Mouse (Mus musculus) leukemia stem cell, adult 10-12 weeks (primary cell): Measurements from ENCODE around the gene Atg4d. TPM values are rescaled to one million over a fixed set of nuclear protein-coding genes. Genes with fewer than 3 reads are reported as not detected.

Source experiments
- polyA plus RNA-seq: library from polyadenylated mRNA; stranded (reverse); fragments of >175 nt; gene quantifications from 2 replicates; pipeline ENCODE4 v1.2.3, GENCODE M21; 2012; ENCODE audit warnings: low replicate concordance

The Atg4d gene
- 101 and 110 TPM in 2 replicates for polyA plus RNA-seq

DNA sequence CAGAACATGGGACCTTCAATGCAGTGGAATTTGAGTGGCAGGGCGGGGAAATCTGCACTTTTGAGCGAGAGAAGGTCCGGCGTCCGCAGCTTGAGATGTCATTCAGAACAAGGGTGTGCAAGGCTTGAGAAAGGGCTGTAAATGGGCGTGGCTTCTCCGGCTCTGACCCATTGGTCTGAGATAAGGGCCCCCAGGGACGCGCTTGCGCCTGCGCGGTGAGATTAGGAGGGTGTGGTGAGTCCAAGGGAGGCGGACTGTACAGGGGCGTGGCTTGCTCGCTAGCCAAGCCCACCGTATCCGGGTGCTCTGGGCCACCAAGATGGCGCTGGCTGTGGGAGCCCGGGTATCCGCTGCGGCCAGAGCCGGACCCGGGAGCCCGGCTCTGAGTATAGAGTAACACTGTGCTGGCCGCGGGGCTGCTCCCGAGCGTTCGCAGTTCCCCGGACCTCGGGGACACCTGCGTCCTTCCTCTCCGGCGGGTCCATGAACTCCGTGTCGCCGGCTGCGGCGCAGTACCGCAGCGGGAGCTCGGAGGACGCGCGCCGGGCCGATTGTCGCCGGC lies at the start of gene Atg4d:
TSS of gene Atg4d (plus strand) at position 294 of the 562 bp plus-strand sequence.

DNA sequence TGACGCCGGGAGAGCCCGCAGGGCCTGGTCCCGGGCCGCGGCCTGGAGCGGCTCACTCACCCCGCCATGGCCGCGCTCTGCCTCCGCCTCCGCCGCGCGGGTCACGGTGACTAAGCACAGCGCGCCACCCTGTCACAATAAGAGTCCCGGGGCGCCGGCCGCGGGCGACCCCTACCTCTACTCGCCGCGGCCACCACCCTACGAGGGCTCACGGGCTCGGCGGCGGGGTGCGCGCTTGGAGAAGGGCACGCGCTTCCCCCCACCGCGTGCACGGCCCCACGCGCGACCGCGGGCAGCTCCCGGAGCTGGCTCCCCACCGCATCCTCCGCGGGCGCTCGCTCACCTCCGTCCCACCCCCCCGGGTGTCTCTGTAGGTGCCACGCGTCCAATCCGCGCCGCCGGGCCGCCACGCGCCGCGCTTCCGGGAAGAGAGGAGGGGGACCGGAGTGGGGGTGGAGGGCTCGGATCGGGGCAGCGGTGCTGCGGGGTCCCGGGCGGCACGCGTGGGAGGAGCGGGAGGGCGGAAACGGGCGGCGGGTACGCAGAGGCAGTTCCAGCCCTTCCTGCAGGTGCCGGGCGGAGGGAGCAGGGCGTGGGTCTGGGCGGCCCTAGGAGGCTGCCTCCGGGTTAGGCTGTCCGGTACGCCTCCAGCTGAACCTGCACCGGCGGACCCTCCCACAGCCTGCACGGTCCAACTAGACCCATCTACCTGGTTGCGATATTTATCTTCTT lies 26.2 kb upstream of the Atg4d start, which contains the start of gene Keap1:
TSS of gene Keap1 (minus strand) at position 629 of the 732 bp plus-strand sequence.

DNA sequence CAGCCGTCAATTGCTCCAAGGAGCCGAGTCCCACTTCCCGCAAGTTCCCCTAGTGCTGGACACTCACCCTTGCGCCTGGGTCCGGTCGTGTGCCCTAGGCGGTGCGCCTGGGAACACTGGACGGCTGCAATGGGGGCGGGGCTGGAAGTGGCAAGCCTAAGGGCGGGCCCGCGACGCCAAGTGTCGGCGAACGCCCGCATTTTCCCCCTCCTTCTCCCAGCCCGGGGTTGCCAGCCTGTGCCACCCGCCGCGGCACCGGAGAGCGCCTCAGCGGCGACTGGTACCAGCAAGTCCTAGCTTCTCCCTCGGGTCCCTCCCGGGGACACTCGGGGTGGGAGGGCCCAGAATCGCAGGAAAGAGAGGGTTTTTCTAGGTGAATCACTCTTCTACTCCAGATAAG lies 16.8 kb upstream of the Atg4d start, which contains the start of gene S1pr5:
TSS of gene S1pr5 (minus strand) at position 118 of the 400 bp plus-strand sequence.

DNA sequence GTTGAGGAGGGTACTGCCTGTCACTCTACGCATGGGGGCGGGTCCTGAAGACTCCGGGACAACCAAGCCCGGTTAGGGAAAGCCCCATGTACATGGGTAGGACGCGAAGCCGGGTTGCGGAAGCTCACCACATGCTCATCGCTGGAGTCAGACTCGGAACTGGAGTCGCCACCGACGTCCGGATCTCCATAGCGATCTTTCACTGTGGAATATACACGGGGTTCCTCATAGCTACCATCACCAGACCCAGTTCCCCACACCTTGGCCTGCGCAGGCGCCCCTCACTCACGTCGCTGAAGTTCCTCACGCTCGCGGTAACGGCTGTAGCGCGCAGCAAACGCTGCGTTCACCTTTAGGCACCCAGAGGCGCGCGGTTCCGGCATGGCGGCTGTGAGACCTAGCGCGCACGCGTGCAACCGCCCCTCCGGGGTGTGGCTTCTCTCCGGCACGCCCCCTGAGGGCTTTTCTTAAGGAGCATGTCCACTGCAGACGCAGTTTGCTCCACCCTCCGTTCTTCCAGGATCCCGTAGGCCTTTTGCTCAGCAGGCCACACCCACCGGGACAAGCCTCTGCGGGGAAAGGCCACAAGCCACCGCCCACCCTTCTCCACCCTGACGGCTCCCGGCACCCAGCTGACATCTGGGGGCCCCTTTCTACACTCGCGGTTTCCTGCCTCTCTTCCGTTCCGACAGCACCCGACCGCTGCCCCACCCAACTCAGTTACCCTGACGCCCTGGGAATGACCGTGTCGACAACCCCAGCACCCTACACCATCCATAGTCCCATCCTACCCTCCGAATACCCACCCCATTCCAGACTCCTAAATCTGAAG lies 22.7 kb downstream of the Atg4d start, which contains the start of gene Kri1:
TSS of gene Kri1 (minus strand) at position 399 of the 832 bp plus-strand sequence.

GRCm38 (mm10) chr9:21291022-21291787 lies 26.1 kb downstream of the Atg4d start, which contains the start of gene Cdkn2d:
Gene Cdkn2d (minus strand): TSS chr9:21291407.

DNA sequence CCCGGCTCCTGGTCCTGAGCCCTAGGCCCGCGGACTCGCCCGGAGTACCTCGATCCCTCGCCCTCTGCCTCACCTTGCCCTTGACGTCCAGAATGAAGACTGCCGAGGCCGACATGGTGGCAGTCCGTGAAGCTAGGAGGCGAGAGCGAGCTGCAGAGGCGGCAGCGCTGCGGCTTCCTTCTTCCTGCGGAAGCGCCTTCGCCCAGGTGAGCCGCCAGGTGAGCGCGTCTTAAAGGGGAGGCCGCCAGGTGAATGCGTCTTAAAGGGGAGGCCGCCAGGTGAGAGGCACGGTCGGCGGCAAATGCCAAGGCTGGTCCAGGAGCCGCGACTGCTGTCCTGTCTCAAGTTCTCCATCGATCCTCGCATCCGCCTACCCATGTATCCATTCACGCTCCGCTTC lies 47.0 kb downstream of the Atg4d start, which contains the start of gene Ap1m2:
TSS of gene Ap1m2 (minus strand) at position 204 of the 400 bp plus-strand sequence.

DNA sequence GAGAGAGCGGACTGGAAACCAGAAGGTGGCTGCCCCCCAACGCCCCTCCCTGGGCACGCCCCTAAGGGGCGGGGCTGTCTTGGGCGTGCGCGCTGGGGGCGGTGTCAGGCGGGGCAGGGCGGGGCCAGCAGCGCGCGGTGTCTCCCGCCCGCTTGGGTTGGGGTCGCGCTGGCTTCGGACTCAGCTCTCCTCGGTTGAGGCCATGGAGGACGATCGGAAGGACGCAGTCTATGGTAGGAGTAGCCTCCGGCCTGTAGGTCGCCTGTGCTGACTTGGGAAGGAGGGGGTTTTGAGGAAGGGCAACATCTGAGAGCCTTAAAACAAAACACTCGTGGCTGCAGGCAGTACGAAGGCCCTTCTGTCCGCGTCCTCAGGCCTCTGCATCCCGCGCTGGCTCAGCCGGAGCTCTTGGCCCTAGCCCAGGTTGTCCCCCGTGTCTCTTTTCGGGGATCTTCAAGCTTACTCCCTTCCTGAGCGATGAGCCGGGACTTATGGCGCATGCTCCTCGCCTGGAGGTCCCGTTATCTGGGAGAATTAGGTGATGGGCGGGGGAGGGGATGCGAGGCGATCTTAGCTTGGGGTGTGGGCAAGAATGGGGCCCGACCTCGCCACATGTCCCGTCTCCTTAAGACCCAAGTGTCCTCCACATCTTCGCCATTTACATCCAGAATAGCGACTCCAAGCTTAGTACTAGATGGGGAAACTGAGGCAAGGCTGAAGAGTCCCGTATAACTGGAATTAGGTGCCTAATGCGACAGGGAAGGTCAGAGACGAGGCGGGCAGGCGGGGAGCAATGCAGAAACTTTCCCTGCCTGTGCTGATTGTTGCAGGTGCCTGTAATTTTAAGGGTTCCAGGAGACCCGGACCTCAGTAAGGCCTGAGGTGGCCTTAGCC lies 55.8 kb downstream of the Atg4d start, which contains the start of gene Slc44a2:
TSS of gene Slc44a2 (plus strand) at position 80 of the 894 bp plus-strand sequence.

Other genes with a start within 250 kb of the Atg4d start
- gene Icam1, start 249.3 kb upstream of the Atg4d start, polyA plus RNA-seq, result 8.4 and 14.7 TPM in 2 replicates
- gene Icam4, start 235.9 kb upstream of the Atg4d start, polyA plus RNA-seq, result 75.9 and 114 TPM in 2 replicates
- 4.4 and 5.0 TPM in 2 replicates for gene Icam5, start 233.2 kb upstream of the Atg4d start, polyA plus RNA-seq
- 9.5 and 16.3 TPM in 2 replicates for gene Zglp1, start 198.2 kb upstream of the Atg4d start, polyA plus RNA-seq
- 0.89 and 1.4 TPM in 2 replicates for gene Gm49373, start 192.2 kb upstream of the Atg4d start, polyA plus RNA-seq
- 20.4 and 31.7 TPM in 2 replicates for gene Fdx1l, start 191.7 kb upstream of the Atg4d start, polyA plus RNA-seq
- gene Gm38431, start 173.3 kb upstream of the Atg4d start, polyA plus RNA-seq, result 63.3 and 174 TPM in 2 replicates
- gene Raver1, start 173.3 kb upstream of the Atg4d start, polyA plus RNA-seq, result 330 and 599 TPM in 2 replicates
- gene Tyk2, start 134.1 kb upstream of the Atg4d start, polyA plus RNA-seq, result 17.6 and 27.7 TPM in 2 replicates
- gene Cdc37, start 115.3 kb upstream of the Atg4d start, polyA plus RNA-seq, result 161 and 213 TPM in 2 replicates
- gene Pde4a, start 99.6 kb upstream of the Atg4d start, polyA plus RNA-seq, result 15.6 and 28.8 TPM in 2 replicates
- 71.0 and 87.9 TPM in 2 replicates for gene Keap1, start 25.9 kb upstream of the Atg4d start, polyA plus RNA-seq
- 2.2 and 3.1 TPM in 2 replicates for gene S1pr5, start 16.9 kb upstream of the Atg4d start, polyA plus RNA-seq
- gene Kri1, start 22.7 kb downstream of the Atg4d start, polyA plus RNA-seq, result 19.7 and 21.5 TPM in 2 replicates
- gene Cdkn2d, start 26.1 kb downstream of the Atg4d start, polyA plus RNA-seq, result 15.0 and 27.2 TPM in 2 replicates
- gene Ap1m2, start 47.0 kb downstream of the Atg4d start, polyA plus RNA-seq, result 0.08 TPM in 1 of 2 replicates, not detected in the other
- gene Slc44a2, start 55.4 kb downstream of the Atg4d start, polyA plus RNA-seq, result 38.6 and 62.0 TPM in 2 replicates
- gene Ilf3, start 102.6 kb downstream of the Atg4d start, polyA plus RNA-seq, result 37.6 and 56.9 TPM in 2 replicates
- gene Qtrt1, start 146.5 kb downstream of the Atg4d start, polyA plus RNA-seq, result 64.2 and 75.8 TPM in 2 replicates
- 869 and 1,352 TPM in 2 replicates for gene Dnm2, start 159.6 kb downstream of the Atg4d start, polyA plus RNA-seq
- 8.2 and 14.3 TPM in 2 replicates for gene Tmed1, start 245.0 kb downstream of the Atg4d start, polyA plus RNA-seq